Mouse (Mus musculus): ENCODE results near the gene Glis3. TPM values are rescaled to one million over a fixed set of nuclear protein-coding genes. Genes with fewer than 3 reads are reported as not detected.

Gene Glis3
- polyA plus RNA-seq, 1 experiment: 0.02 TPM

DNA sequence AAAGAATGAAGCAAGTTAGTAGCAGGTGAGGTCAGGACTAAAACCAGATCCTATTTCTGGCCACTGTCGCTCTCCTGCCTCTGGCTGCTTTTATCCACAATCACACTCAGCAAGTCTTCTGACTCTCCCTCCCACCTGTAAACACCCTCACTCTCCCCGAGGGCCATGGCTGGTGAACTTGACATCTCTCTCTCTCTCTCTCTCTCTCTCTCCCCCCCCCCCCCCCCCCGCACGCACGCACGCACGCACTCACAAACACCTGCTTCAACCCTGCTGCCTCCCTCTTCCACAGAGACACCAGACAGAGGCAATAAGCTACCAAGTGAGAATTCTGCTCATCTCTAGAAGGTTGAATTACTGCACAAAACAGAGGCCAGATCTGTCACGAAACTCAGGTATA lies 208.7 kb downstream of the Glis3 start:
- no peak for TF ChIP-seq TAL1 (IDR thresholded peaks at IDR 0.05; ENCODE audit: low read length)
- TF ChIP-seq GATA1 (IDR thresholded peaks at IDR 0.05; ENCODE audit: low read length): no peak
- 0 out of 2 replicates have a peak, but pooled peaks cover under 1% of the 10 kb centered on the region for H3K9me3 ChIP-seq (ENCODE audit: control insufficient read depth, low read length)

DNA sequence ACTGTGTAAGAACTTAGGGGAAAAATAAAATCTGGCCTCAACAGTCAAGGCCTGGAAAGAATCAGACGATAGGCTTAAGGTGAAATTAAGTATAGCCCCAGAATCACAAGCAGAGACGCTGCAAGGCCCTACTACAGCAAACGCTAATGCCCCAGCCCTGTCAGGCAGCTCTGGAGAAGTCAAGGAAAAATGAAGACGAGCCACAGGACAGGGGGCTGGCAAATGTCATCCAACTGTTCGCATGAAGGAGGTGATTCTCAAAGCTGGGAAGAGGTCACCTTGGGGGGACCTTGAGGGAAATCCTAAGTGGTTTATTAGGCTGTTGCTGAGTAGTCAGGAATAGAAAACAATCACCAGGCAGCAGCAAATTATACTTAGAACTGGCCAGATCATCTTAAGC lies 214.1 kb downstream of the Glis3 start:
- Histone ChIP-seq H3K9me3 (ENCODE audit: control insufficient read depth, low read length) (no peaks in the 10 kb centered on the region), H3K27me3 (ENCODE audit: control insufficient read depth) (no peaks in the 10 kb centered on the region), H3K36me3 (ENCODE audit: control insufficient read depth) (no peaks in the 10 kb centered on the region), H3K4me3 (replicated peaks) (no peak overlapping the region), H3K4me1 (ENCODE audit: control insufficient read depth) (no peaks in the 10 kb centered on the region)
- TF ChIP-seq TAL1 (IDR thresholded peaks at IDR 0.05; ENCODE audit: low read length) (no peak), GATA1 (IDR thresholded peaks at IDR 0.05; ENCODE audit: low read length) (no peak)

More for the DNA sequence above, 208.7 kb downstream of the Glis3 start:
- H3K27me3 ChIP-seq (ENCODE audit: control insufficient read depth): no peaks in the 10 kb centered on the region
- no peak overlapping the region for H3K4me3 ChIP-seq (replicated peaks)
- H3K36me3 ChIP-seq (ENCODE audit: control insufficient read depth): no peaks in the 10 kb centered on the region
- no peaks in the 10 kb centered on the region for H3K4me1 ChIP-seq (ENCODE audit: control insufficient read depth)

- Histone ChIP-seq H3K4me3 (replicated peaks) (no peak overlapping the region), H3K36me3 (ENCODE audit: control insufficient read depth) (no peaks in the 10 kb centered on the region), H3K27me3 (ENCODE audit: control insufficient read depth) (no peaks in the 10 kb centered on the region), H3K4me1 (ENCODE audit: control insufficient read depth) (no peaks in the 10 kb centered on the region), H3K9me3 (ENCODE audit: control insufficient read depth, low read length) (no peaks in the 10 kb centered on the region)
- TF ChIP-seq GATA1 (IDR thresholded peaks at IDR 0.05; ENCODE audit: low read length) (no peak), TAL1 (IDR thresholded peaks at IDR 0.05; ENCODE audit: low read length) (no peak)
Observed at GRCm38 (mm10) chr19:28454331-28454730, 225.5 kb downstream of the Glis3 start.

DNA sequence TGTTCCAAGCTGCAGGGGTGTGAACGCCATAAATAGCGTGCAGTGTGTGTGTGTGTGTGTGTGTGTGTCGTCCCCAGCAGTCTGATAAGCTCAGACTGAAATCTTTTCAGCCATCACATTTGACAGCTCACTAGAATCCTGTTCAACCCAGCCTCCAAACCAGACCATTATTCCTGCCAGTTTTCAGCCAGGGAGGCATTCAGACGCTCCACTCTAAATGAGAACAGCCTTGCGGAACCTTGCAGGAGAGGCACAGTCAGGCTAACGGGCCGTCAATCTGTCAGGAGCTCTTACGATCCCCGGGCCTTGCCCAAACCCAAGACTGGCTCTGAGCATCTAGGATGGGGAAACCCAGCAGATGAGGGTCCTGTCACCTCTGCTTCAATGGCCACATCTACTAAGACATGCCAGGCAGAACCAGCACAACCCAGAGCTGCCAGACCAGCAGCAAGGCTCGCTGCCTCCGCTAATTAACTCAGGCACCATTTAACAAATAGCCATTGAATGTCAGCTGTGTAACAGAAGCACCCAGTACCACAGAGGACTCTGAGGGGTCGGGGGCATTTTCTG lies 226.8 kb downstream of the Glis3 start:
- H3K36me3 ChIP-seq (ENCODE audit: control insufficient read depth): no peaks in the 10 kb centered on the region
- TF ChIP-seq TAL1 (IDR thresholded peaks at IDR 0.05; ENCODE audit: low read length) (no peak), GATA1 (IDR thresholded peaks at IDR 0.05; ENCODE audit: low read length) (no peak)
- H3K4me1 ChIP-seq (ENCODE audit: control insufficient read depth): no peaks in the 10 kb centered on the region
- no peak overlapping the region for H3K4me3 ChIP-seq (replicated peaks)
- no peaks in the 10 kb centered on the region for H3K27me3 ChIP-seq (ENCODE audit: control insufficient read depth)
- no peaks in the 10 kb centered on the region for H3K9me3 ChIP-seq (ENCODE audit: control insufficient read depth, low read length)

DNA sequence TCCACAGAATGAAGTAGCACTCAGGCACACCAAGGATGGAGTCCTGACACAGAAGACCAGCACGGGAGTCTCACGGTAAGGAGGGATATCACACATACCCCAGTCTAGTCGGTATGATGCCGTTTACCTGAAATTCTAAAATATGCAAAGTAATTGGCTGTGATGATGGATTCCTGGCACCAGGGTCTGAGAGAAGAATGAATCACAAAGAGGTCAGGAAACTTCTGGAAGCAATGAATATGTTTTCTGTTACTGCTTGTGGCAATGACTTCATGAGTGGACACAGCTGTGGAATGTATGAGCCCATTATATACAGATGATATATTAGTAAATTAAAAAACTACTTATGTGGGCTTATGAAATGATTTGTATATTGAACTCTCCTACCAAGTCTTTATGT lies 231.1 kb downstream of the Glis3 start:
- TF ChIP-seq TAL1 (IDR thresholded peaks at IDR 0.05; ENCODE audit: low read length) (no peak), GATA1 (IDR thresholded peaks at IDR 0.05; ENCODE audit: low read length) (no peak)

GRCm38 (mm10) chr19:28442161-28442560 lies 237.7 kb downstream of the Glis3 start:
- Histone ChIP-seq H3K4me1 (ENCODE audit: control insufficient read depth) (no peaks in the 10 kb centered on the region), H3K4me3 (replicated peaks) (no peak overlapping the region), H3K27me3 (ENCODE audit: control insufficient read depth) (no peaks in the 10 kb centered on the region), H3K9me3 (ENCODE audit: control insufficient read depth, low read length) (no peaks in the 10 kb centered on the region), H3K36me3 (ENCODE audit: control insufficient read depth) (no peaks in the 10 kb centered on the region)
- no peak for TF ChIP-seq TAL1 (IDR thresholded peaks at IDR 0.05; ENCODE audit: low read length)
- no peak for TF ChIP-seq GATA1 (IDR thresholded peaks at IDR 0.05; ENCODE audit: low read length)

More for the DNA sequence above, 231.1 kb downstream of the Glis3 start:
- Histone ChIP-seq H3K4me3 (replicated peaks) (no peak overlapping the region), H3K4me1 (ENCODE audit: control insufficient read depth) (no peaks in the 10 kb centered on the region), H3K36me3 (ENCODE audit: control insufficient read depth) (no peaks in the 10 kb centered on the region), H3K9me3 (ENCODE audit: control insufficient read depth, low read length) (no peaks in the 10 kb centered on the region), H3K27me3 (ENCODE audit: control insufficient read depth) (no peaks in the 10 kb centered on the region)

- no peaks in the 10 kb centered on the region for H3K27me3 ChIP-seq (ENCODE audit: control insufficient read depth)
- peaks cover 5% of the 10 kb centered on the region; the same call in 1 of the 2 replicates for H3K9me3 ChIP-seq (ENCODE audit: control insufficient read depth, low read length)
- no peaks in the 10 kb centered on the region for H3K36me3 ChIP-seq (ENCODE audit: control insufficient read depth)
- no peak overlapping the region for H3K4me3 ChIP-seq (replicated peaks)
- no peaks in the 10 kb centered on the region for H3K4me1 ChIP-seq (ENCODE audit: control insufficient read depth)
- no peak for TF ChIP-seq GATA1 (IDR thresholded peaks at IDR 0.05; ENCODE audit: low read length)
- TF ChIP-seq TAL1 (IDR thresholded peaks at IDR 0.05; ENCODE audit: low read length): no peak
Observed at GRCm38 (mm10) chr19:28436457-28437148, 243.3 kb downstream of the Glis3 start.

GRCm38 (mm10) chr19:28428220-28428816 lies 251.6 kb downstream of the Glis3 start:
- Histone ChIP-seq H3K4me3 (replicated peaks) (no peak overlapping the region), H3K36me3 (ENCODE audit: control insufficient read depth) (no peaks in the 10 kb centered on the region), H3K27me3 (ENCODE audit: control insufficient read depth) (no peaks in the 10 kb centered on the region), H3K4me1 (ENCODE audit: control insufficient read depth) (no peaks in the 10 kb centered on the region), H3K9me3 (ENCODE audit: control insufficient read depth, low read length) (no peaks in the 10 kb centered on the region)
- TF ChIP-seq GATA1 (IDR thresholded peaks at IDR 0.05; ENCODE audit: low read length) (no peak), TAL1 (IDR thresholded peaks at IDR 0.05; ENCODE audit: low read length) (no peak)

DNA sequence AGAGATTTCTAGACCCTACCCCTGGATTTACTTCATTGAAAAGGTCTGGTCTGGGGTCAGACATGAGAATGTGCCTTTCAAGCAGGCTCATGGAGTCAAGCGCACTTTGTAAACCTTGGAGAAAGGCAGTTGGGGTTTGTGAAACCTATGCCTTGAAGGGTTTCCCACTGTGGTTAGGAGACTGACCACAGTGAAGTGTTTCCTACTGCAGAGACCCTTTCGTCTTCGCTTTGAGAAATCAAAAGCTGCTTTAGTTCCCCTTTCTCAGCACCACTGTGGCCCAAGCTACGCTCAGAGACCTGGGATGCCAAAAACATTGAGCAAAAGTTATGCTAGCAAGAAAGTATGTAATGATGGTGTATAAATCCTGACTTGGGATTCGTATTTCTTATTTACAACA lies 255.7 kb downstream of the Glis3 start:
- no peaks in the 10 kb centered on the region for H3K27me3 ChIP-seq (ENCODE audit: control insufficient read depth)
- H3K4me1 ChIP-seq (ENCODE audit: control insufficient read depth): no peaks in the 10 kb centered on the region
- TF ChIP-seq GATA1 (IDR thresholded peaks at IDR 0.05; ENCODE audit: low read length): no peak
- TF ChIP-seq TAL1 (IDR thresholded peaks at IDR 0.05; ENCODE audit: low read length): no peak
- H3K9me3 ChIP-seq (ENCODE audit: control insufficient read depth, low read length): no peaks in the 10 kb centered on the region
- H3K36me3 ChIP-seq (ENCODE audit: control insufficient read depth): no peaks in the 10 kb centered on the region
- no peak overlapping the region for H3K4me3 ChIP-seq (replicated peaks)
